10 mouse cellular contexts compared by ENCODE assay signal in the genomic region with DNA sequence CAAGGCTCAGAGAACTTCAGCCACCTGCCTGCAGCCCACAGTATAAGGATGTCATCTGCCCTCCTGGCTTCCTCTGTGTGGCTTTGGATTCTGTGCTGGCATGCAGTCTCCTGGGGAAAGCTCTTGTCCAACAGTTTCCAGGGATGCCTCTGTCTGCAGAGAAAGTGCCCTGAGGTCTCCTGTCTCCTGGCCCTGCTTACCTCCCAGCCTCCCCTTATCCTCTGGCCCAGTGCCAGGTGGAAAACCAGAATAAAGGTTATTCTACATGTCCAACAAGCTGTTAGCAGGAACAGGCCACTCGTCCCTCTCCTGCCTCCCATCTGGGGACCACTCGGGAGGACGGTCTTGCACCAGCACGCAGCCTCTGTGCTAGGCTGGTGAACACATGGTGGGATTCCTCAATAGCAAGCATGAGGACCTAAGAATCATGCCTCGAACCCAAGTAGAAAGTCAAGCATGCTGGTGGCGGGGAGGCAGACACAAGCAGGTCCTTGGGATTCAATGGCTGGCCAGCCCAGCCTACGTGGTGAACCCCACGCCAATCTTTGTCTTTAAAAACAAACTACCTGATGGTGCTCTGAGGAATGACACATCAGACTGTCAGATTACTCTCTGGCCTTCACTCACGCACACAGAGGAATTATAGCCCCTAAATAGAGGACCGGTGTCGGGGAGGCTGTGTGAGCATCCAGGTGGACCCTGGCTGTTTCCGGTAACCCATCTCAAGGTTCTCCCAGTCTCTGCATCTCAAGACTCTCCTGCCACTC.
DNase-seq lines count a peak whose midpoint lies in the region; ATAC-seq and TF ChIP-seq lines count a peak whose summit lies in the region.
"Had no signal": no experiment of that assay in that cellular context is flagged by ENCODE, and none has a peak within 500 bp of the region (broad histone marks: within the 10 kb centered on the region; RNA-seq: fewer than 3 reads in every experiment).

No protein-coding gene starts in this region.

- H3K36me3 ChIP-seq in forebrain, embryonic 12.5 days (replicated peaks), result no peaks in the 10 kb centered on the region
- H3K36me3 ChIP-seq in forebrain, postnatal 0 days (ENCODE audit: insufficient read depth), result no peaks in the 10 kb centered on the region
- no peaks in the 10 kb centered on the region for H3K36me3 ChIP-seq in liver, postnatal 0 days (replicated peaks; ENCODE audit: insufficient read depth, low read length)
- no peaks in the 10 kb centered on the region for H3K36me3 ChIP-seq in liver, embryonic 11.5 days (ENCODE audit: control insufficient read depth, insufficient read depth, low read length)
- H3K36me3 ChIP-seq in embryonic facial prominence, embryonic 15.5 days, result 0 out of 2 replicates have a peak, but pooled peaks cover 3% of the 10 kb centered on the region
- H3K36me3 ChIP-seq in limb, embryonic 15.5 days, result 0 out of 2 replicates have a peak, but pooled peaks cover 2% of the 10 kb centered on the region

- H3K4me3 ChIP-seq in forebrain, embryonic 12.5 days (replicated peaks), result no peak overlapping the region
- H3K4me3 ChIP-seq in forebrain, postnatal 0 days (ENCODE audit: low read depth, low read length), result no peak overlapping the region
- H3K4me3 ChIP-seq in liver, postnatal 0 days (ENCODE audit: low read depth, low read length), result no peak overlapping the region
- H3K4me3 ChIP-seq in liver, embryonic 11.5 days (ENCODE audit: low read depth, low read length), result no peak overlapping the region
- H3K4me3 ChIP-seq in embryonic facial prominence, embryonic 15.5 days (replicated peaks), result no peak overlapping the region
- no peak overlapping the region for H3K4me3 ChIP-seq in limb, embryonic 15.5 days

- H3K4me1 ChIP-seq in forebrain, embryonic 12.5 days, result peaks cover 59% of the 10 kb centered on the region
- H3K4me1 ChIP-seq in forebrain, postnatal 0 days (ENCODE audit: insufficient read depth), result 0 out of 2 replicates have a peak, but pooled peaks cover 11% of the 10 kb centered on the region
- H3K4me1 ChIP-seq in liver, postnatal 0 days (ENCODE audit: insufficient read depth), result peaks cover 56% of the 10 kb centered on the region
- peaks cover 60% of the 10 kb centered on the region for H3K4me1 ChIP-seq in liver, embryonic 11.5 days (replicated peaks; ENCODE audit: control insufficient read depth, insufficient read depth, low read length)
- peaks cover 99% of the 10 kb centered on the region for H3K4me1 ChIP-seq in embryonic facial prominence, embryonic 15.5 days
- peaks cover 100% of the 10 kb centered on the region for H3K4me1 ChIP-seq in limb, embryonic 15.5 days

- H3K27ac ChIP-seq in forebrain, embryonic 12.5 days, result peak overlapping the region; percentile 61; the same call in 1 of the 2 replicates
- H3K27ac ChIP-seq in forebrain, postnatal 0 days (ENCODE audit: low read depth, low read length), result no peak overlapping the region
- H3K27ac ChIP-seq in liver, postnatal 0 days (ENCODE audit: low read depth), result peak overlapping the region; percentile 29; the same call in 1 of the 2 replicates
- no peak overlapping the region for H3K27ac ChIP-seq in liver, embryonic 11.5 days (ENCODE audit: low read depth, low read length)
- peak overlapping the region; percentile 77 for H3K27ac ChIP-seq in embryonic facial prominence, embryonic 15.5 days (replicated peaks)
- peak overlapping the region; percentile 78 for H3K27ac ChIP-seq in limb, embryonic 15.5 days
- H3K27ac ChIP-seq: liver, embryonic 14.5 days had no signal

- no peak for TF ChIP-seq CTCF in forebrain, postnatal 0 days (IDR thresholded peaks at IDR 0.05; ENCODE audit: low read depth)
- TF ChIP-seq CTCF in liver, postnatal 0 days (IDR thresholded peaks at IDR 0.05; ENCODE audit: low read depth), result no peak

- H3K9me3 ChIP-seq in forebrain, embryonic 12.5 days, result no peaks in the 10 kb centered on the region
- H3K9me3 ChIP-seq in forebrain, postnatal 0 days (ENCODE audit: low read length), result no peaks in the 10 kb centered on the region
- no peaks in the 10 kb centered on the region for H3K9me3 ChIP-seq in liver, postnatal 0 days (ENCODE audit: low read length)
- no peaks in the 10 kb centered on the region for H3K9me3 ChIP-seq in liver, embryonic 11.5 days (ENCODE audit: control insufficient read depth, low read length)
- no peaks in the 10 kb centered on the region for H3K9me3 ChIP-seq in embryonic facial prominence, embryonic 15.5 days (replicated peaks)
- no peaks in the 10 kb centered on the region for H3K9me3 ChIP-seq in limb, embryonic 15.5 days

- DNase-seq in forebrain, postnatal 0 days, result no peak
- no peak for DNase-seq in liver, postnatal 0 days
- DNase-seq in liver, embryonic 11.5 days (ENCODE audit: low spot score), result no peak
- no peak for DNase-seq in ovary, postnatal 14 days (ENCODE audit: low spot score)
- DNase-seq in layer of hippocampus, postnatal 36 days, result no peak
- DNase-seq: kidney, adult 9 months had no signal

- 0 out of 2 replicates have a peak overlapping the region, but pooled peaks have one; percentile 12 for H3K9ac ChIP-seq in forebrain, embryonic 12.5 days
- no peak overlapping the region; the same call in 1 of the 2 replicates for H3K9ac ChIP-seq in forebrain, postnatal 0 days
- no peak overlapping the region for H3K9ac ChIP-seq in liver, postnatal 0 days (replicated peaks)
- no peak overlapping the region for H3K9ac ChIP-seq in liver, embryonic 11.5 days (ENCODE audit: low read depth, low read length)
- no peak overlapping the region for H3K9ac ChIP-seq in embryonic facial prominence, embryonic 15.5 days
- H3K9ac ChIP-seq in limb, embryonic 15.5 days, result no peak overlapping the region
- H3K9ac ChIP-seq: liver, embryonic 14.5 days had no signal

- ATAC-seq in forebrain, embryonic 12.5 days (ENCODE audit: low FRiP score), result no peak
- ATAC-seq in forebrain, postnatal 0 days, result no peak
- ATAC-seq in liver, postnatal 0 days, result no peak
- ATAC-seq in liver, embryonic 11.5 days (replicated peaks; ENCODE audit: low FRiP score), result no peak
- no peak for ATAC-seq in embryonic facial prominence, embryonic 15.5 days (ENCODE audit: insufficient number of reproducible peaks, low FRiP score, low TSS enrichment, low read depth)
- no peak for ATAC-seq in limb, embryonic 15.5 days (ENCODE audit: insufficient number of reproducible peaks, low FRiP score, low TSS enrichment, low read depth)

- WGBS in forebrain, embryonic 12.5 days, result 88% methylated on average over 12 of the region's 12 CpGs
- 73% methylated on average over 12 of the region's 12 CpGs for WGBS in forebrain, postnatal 0 days
- WGBS in liver, postnatal 0 days (ENCODE audit: insufficient replicate concordance), result 83% methylated on average over 12 of the region's 12 CpGs
- WGBS in liver, embryonic 11.5 days, result 84% methylated on average over 12 of the region's 12 CpGs
- WGBS in embryonic facial prominence, embryonic 15.5 days, result 70% methylated on average over 12 of the region's 12 CpGs
- 61% methylated on average over 12 of the region's 12 CpGs for WGBS in limb, embryonic 15.5 days

- no peaks in the 10 kb centered on the region for H3K27me3 ChIP-seq in forebrain, embryonic 12.5 days
- H3K27me3 ChIP-seq in forebrain, postnatal 0 days (ENCODE audit: insufficient read depth, low read length), result no peaks in the 10 kb centered on the region
- H3K27me3 ChIP-seq in liver, postnatal 0 days (ENCODE audit: insufficient read depth, low read length), result no peaks in the 10 kb centered on the region
- no peaks in the 10 kb centered on the region for H3K27me3 ChIP-seq in liver, embryonic 11.5 days (replicated peaks; ENCODE audit: control insufficient read depth, insufficient read depth, low read length)
- H3K27me3 ChIP-seq in embryonic facial prominence, embryonic 15.5 days, result no peaks in the 10 kb centered on the region
- no peaks in the 10 kb centered on the region for H3K27me3 ChIP-seq in limb, embryonic 15.5 days

- TF ChIP-seq EP300 in liver, postnatal 0 days (IDR thresholded peaks at IDR 0.05; ENCODE audit: low read depth), result no peak

- H3K4me2 ChIP-seq in forebrain, embryonic 12.5 days, result no peak overlapping the region
- no peak overlapping the region for H3K4me2 ChIP-seq in forebrain, postnatal 0 days (ENCODE audit: low read depth)
- no peak overlapping the region for H3K4me2 ChIP-seq in liver, postnatal 0 days (ENCODE audit: low read depth, low read length)
- no peak overlapping the region for H3K4me2 ChIP-seq in liver, embryonic 11.5 days
- H3K4me2 ChIP-seq in embryonic facial prominence, embryonic 15.5 days (replicated peaks), result no peak overlapping the region
- peak overlapping the region; percentile 14; the same call in 1 of the 2 replicates for H3K4me2 ChIP-seq in limb, embryonic 15.5 days

Comparison
In these comparisons a context has a peak if more than half of its experiments do, and no peak if none do; other contexts are left out.
1. H3K27ac ChIP-seq: peak in forebrain, embryonic 12.5 days (single experiment), liver, postnatal 0 days (single experiment), embryonic facial prominence, embryonic 15.5 days (single experiment) and limb, embryonic 15.5 days (single experiment); none in forebrain, postnatal 0 days (single experiment) and liver, embryonic 11.5 days (single experiment).